Mouse (Mus musculus): ENCODE measurements around the gene Ifnar2.

DNA sequence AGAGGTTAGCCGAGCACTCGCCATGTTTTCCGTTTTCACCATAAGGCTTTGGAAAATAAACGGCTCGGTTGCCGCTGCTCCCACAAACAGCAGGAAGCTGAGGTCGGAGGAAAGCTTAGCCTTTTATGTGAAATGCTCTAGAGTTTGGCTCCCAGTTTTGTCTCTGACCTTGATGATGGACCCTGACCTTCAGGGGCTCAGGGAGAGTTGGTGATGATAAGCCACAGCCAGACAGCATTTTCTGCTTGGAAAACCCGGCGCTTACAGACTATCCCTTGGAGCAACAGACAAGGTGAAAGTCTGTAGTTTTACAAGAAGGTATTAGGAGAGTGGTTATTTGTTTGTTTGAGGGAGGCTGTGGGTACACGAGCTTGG lies 15.1 kb upstream of the Ifnar2 start:
- TF ChIP-seq CTCF (IDR thresholded peaks at IDR 0.05; ENCODE audit: low read depth, low read length) (no peak), POLR2A (IDR thresholded peaks at IDR 0.05; ENCODE audit: extremely low read depth, insufficient read depth, low read length) (no peak)

All from liver, adult 2 months (tissue).